Mouse (Mus musculus): ENCODE results near the gene Misp. TPM values are rescaled to one million over a fixed set of nuclear protein-coding genes. Genes with fewer than 3 reads are reported as not detected.

Misp gene
- polyA plus RNA-seq, 1 experiment from 2014 or later, result 0.28 TPM

- no peak overlapping the region for H3K4me3 ChIP-seq (replicated peaks)
- H3K27me3 ChIP-seq, result no peaks in the 10 kb centered on the region
- H3K9ac ChIP-seq (replicated peaks), result no peak overlapping the region
- no peak overlapping the region for H3K4me2 ChIP-seq
- no peak for ATAC-seq (ENCODE audit: insufficient number of reproducible peaks, insufficient read depth, low FRiP score, low TSS enrichment, low read depth)
- H3K36me3 ChIP-seq, result peaks cover 15% of the 10 kb centered on the region; the same call in 1 of the 2 replicates
- H3K9me3 ChIP-seq, result 0 out of 2 replicates have a peak, but pooled peaks cover 3% of the 10 kb centered on the region
- WGBS, result 91% methylated on average over 3 of the region's 3 CpGs
- no peak overlapping the region for H3K27ac ChIP-seq
- H3K4me1 ChIP-seq (replicated peaks), result peaks cover 31% of the 10 kb centered on the region
Measured at GRCm38 (mm10) chr10:79795905-79796304, 24.9 kb upstream of the Misp start.

DNA sequence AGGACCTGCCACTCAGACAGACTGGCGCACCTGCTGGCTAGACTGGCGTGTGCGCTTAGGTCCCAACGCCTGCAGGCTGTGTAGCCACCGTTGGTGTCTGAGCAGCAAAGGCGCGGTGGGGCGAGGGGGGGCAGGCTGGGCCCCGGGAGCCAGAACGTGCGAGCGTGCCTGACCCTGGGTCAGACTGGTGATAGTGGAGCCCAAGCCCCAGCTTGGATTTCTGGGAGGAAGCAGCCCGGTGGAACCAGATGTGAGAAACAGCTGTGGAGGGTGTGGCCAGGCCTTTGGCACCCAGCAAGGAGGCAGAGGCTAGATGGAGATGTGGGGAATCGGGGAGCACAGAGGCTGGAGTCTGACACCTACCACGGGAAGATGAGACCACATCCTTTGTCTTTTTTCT, 23.5 kb upstream of the Misp start:
- no peak for ATAC-seq (ENCODE audit: insufficient number of reproducible peaks, insufficient read depth, low FRiP score, low TSS enrichment, low read depth)
- Histone ChIP-seq H3K9me3 (0 out of 2 replicates have a peak, but pooled peaks cover 3% of the 10 kb centered on the region), H3K4me1 (replicated peaks) (peaks cover 39% of the 10 kb centered on the region), H3K9ac (replicated peaks) (no peak overlapping the region), H3K4me3 (replicated peaks) (no peak overlapping the region), H3K4me2 (no peak overlapping the region), H3K27me3 (no peaks in the 10 kb centered on the region), H3K27ac (no peak overlapping the region), H3K36me3 (peaks cover 15% of the 10 kb centered on the region; the same call in 1 of the 2 replicates)
- 24% methylated on average over 15 of the region's 15 CpGs for WGBS

DNA sequence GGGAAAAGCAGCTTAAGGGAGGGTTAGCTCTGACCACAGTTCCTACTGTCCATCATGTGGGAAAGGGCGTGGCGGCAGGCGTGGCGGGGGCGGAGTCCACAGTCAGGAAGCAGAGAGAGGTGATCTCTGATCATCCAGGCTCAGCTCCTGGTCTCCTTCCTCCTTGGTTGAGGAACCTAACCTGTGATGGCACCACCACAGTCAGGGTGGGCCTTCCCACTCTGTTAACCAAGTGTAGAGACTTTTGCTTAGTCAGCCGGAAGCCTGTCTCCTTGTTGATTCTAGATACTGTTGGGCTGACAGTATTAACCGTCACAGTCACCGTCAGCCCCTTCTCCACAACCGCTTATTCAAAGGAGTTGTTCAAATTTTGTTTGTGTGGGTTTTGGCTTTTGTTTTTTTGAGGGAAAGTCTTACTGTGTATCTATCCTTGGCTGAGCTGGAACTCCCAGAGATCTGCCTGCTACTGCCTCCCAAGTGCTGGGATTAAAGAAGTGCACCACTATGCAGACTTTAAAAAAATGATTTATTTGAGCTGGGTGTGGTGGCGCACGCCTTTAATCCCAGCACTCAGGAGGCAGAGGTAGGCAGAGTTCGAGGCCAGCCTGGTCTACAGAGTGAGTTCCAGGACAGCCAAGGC, 22.4 kb upstream of the Misp start:
- Histone ChIP-seq H3K36me3 (peaks cover 15% of the 10 kb centered on the region; the same call in 1 of the 2 replicates), H3K27me3 (no peaks in the 10 kb centered on the region), H3K4me2 (no peak overlapping the region), H3K9me3 (0 out of 2 replicates have a peak, but pooled peaks cover 3% of the 10 kb centered on the region), H3K4me3 (replicated peaks) (no peak overlapping the region), H3K27ac (no peak overlapping the region), H3K4me1 (replicated peaks) (peaks cover 45% of the 10 kb centered on the region), H3K9ac (replicated peaks) (no peak overlapping the region)
- 95% methylated on average over 12 of the region's 12 CpGs for WGBS
- no peak for ATAC-seq (ENCODE audit: insufficient number of reproducible peaks, insufficient read depth, low FRiP score, low TSS enrichment, low read depth)

- Histone ChIP-seq H3K27me3 (no peaks in the 10 kb centered on the region), H3K9ac (replicated peaks) (no peak overlapping the region), H3K36me3 (peaks cover 15% of the 10 kb centered on the region; the same call in 1 of the 2 replicates), H3K4me3 (replicated peaks) (no peak overlapping the region), H3K9me3 (0 out of 2 replicates have a peak, but pooled peaks cover 3% of the 10 kb centered on the region), H3K4me1 (replicated peaks) (peaks cover 55% of the 10 kb centered on the region), H3K4me2 (no peak overlapping the region), H3K27ac (peak overlapping the region; percentile 59)
- no peak for ATAC-seq (ENCODE audit: insufficient number of reproducible peaks, insufficient read depth, low FRiP score, low TSS enrichment, low read depth)
- WGBS, result 79% methylated on average over 11 of the region's 11 CpGs
Measured at GRCm38 (mm10) chr10:79800508-79800907, 20.3 kb upstream of the Misp start.

DNA sequence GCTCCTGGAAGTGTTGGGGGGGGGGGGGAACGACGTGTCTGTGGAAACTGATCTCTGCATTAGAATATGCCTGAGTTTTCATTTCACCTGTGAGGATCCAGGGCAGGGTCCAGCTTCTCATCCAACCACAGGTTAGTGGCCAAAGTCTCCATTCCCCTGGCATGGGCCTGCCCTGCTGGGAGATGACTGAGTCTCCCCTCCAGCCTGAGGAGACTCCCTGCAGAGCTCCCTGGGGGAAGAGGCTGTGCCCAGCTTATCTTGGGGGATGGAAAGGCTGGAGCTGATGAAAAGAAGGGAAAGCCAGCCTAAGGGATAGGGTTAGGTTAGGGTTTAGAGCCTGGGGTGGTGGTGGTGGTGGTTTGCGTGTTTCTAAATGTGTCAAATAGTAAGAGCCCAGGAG, 19.0 kb upstream of the Misp start:
- ATAC-seq (ENCODE audit: insufficient number of reproducible peaks, insufficient read depth, low FRiP score, low TSS enrichment, low read depth), result no peak
- Histone ChIP-seq H3K9ac (replicated peaks) (peak overlapping the region; percentile 9; the same call in 1 of the 2 replicates), H3K27me3 (no peaks in the 10 kb centered on the region), H3K27ac (peak overlapping the region; percentile 18; the same call in 1 of the 2 replicates), H3K4me3 (replicated peaks) (no peak overlapping the region), H3K4me1 (replicated peaks) (peaks cover 54% of the 10 kb centered on the region), H3K4me2 (no peak overlapping the region), H3K36me3 (peaks cover 11% of the 10 kb centered on the region; the same call in 1 of the 2 replicates), H3K9me3 (no peaks in the 10 kb centered on the region)
- WGBS, result 45% methylated on average over 2 of the region's 3 CpGs

DNA sequence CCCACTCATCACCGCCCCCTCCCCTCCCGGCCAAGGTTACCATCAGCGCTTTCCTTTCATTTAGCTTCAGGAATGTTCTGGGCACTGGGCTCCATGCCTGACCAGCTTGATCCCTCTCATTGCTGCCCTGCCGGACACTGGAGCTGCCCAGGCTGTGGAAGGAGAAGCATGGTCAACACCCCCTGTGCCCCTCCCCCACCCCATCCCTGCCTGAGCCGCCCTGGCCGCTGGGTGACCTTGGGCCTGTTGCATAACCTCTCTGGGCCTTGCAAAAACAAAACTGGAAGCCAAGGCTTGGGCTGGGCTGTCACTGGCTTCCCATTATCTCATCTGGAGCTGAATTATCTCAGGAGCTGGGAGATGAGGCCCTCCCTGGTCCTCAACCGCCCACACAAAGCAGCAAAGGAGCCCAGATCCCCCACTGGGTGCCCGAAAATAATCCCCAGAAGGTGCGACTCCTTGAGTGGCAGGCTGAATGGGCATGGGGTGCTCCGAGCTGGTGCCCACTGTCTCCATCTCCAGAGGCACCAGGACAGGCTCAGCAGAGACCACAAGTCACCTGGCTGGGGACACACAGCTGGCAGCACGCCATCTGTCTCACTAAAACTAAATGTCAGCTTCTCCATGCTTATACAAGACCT, 18.3 kb upstream of the Misp start:
- no peak for ATAC-seq (ENCODE audit: insufficient number of reproducible peaks, insufficient read depth, low FRiP score, low TSS enrichment, low read depth)
- Histone ChIP-seq H3K4me1 (replicated peaks) (peaks cover 48% of the 10 kb centered on the region), H3K27me3 (no peaks in the 10 kb centered on the region), H3K4me3 (replicated peaks) (no peak overlapping the region), H3K9ac (replicated peaks) (0 out of 2 replicates have a peak overlapping the region, but pooled peaks have one; percentile 9), H3K9me3 (no peaks in the 10 kb centered on the region), H3K36me3 (peaks cover 16% of the 10 kb centered on the region), H3K4me2 (no peak overlapping the region), H3K27ac (peak overlapping the region; percentile 62; the same call in 1 of the 2 replicates)
- WGBS, result 59% methylated on average over 11 of the region's 11 CpGs

- Histone ChIP-seq H3K4me3 (replicated peaks) (peak overlapping the region; percentile 30), H3K4me2 (peak overlapping the region; percentile 57), H3K27ac (peak overlapping the region; percentile 62), H3K27me3 (no peaks in the 10 kb centered on the region), H3K9ac (replicated peaks) (peak overlapping the region; percentile 23; the same call in 1 of the 2 replicates), H3K4me1 (replicated peaks) (peaks cover 52% of the 10 kb centered on the region), H3K9me3 (no peaks in the 10 kb centered on the region), H3K36me3 (peaks cover 29% of the 10 kb centered on the region)
- 6% methylated on average over 29 of the region's 29 CpGs for WGBS
- ATAC-seq (ENCODE audit: insufficient number of reproducible peaks, insufficient read depth, low FRiP score, low TSS enrichment, low read depth), result peak; percentile 81
Measured at GRCm38 (mm10) chr10:79803716-79804323, 17.0 kb upstream of the Misp start.

GRCm38 (mm10) chr10:79805636-79806035, 15.2 kb upstream of the Misp start:
- no peak overlapping the region for H3K4me3 ChIP-seq (replicated peaks)
- H3K4me1 ChIP-seq (replicated peaks), result peaks cover 46% of the 10 kb centered on the region
- no peaks in the 10 kb centered on the region for H3K27me3 ChIP-seq
- no peaks in the 10 kb centered on the region for H3K9me3 ChIP-seq
- H3K36me3 ChIP-seq, result peaks cover 38% of the 10 kb centered on the region
- no peak for ATAC-seq (ENCODE audit: insufficient number of reproducible peaks, insufficient read depth, low FRiP score, low TSS enrichment, low read depth)
- no peak overlapping the region for H3K9ac ChIP-seq (replicated peaks)
- 0 out of 2 replicates have a peak overlapping the region, but pooled peaks have one; percentile 23 for H3K27ac ChIP-seq
- 65% methylated on average over 11 of the region's 11 CpGs for WGBS
- H3K4me2 ChIP-seq, result no peak overlapping the region

DNA sequence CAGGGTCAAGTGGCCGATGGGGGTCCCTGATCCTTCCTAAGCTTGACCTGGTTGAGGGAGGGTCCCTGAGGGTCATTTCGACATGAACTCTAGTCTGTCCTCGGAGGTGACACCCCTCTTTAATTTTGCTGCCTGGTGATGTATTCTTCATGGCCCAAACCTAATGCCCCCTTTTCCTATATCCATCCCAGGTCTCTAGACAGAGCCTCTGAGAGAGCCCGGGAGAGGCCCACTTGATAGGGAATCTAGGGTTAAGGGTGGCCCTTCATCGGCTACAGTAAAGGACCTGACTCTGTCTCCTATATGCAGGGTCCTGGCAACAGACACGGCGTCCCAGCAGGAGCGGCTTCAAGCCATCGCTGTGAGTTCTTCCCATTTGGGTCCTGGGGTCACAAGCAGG, 14.5 kb upstream of the Misp start:
- H3K36me3 ChIP-seq, result peaks cover 45% of the 10 kb centered on the region
- H3K27me3 ChIP-seq, result no peaks in the 10 kb centered on the region
- no peak overlapping the region for H3K4me2 ChIP-seq
- ATAC-seq (ENCODE audit: insufficient number of reproducible peaks, insufficient read depth, low FRiP score, low TSS enrichment, low read depth), result no peak
- H3K9ac ChIP-seq (replicated peaks), result no peak overlapping the region
- 91% methylated on average over 9 of the region's 9 CpGs for WGBS
- 0 out of 2 replicates have a peak overlapping the region, but pooled peaks have one; percentile 23 for H3K27ac ChIP-seq
- peaks cover 46% of the 10 kb centered on the region for H3K4me1 ChIP-seq (replicated peaks)
- H3K4me3 ChIP-seq (replicated peaks), result no peak overlapping the region
- no peaks in the 10 kb centered on the region for H3K9me3 ChIP-seq

DNA sequence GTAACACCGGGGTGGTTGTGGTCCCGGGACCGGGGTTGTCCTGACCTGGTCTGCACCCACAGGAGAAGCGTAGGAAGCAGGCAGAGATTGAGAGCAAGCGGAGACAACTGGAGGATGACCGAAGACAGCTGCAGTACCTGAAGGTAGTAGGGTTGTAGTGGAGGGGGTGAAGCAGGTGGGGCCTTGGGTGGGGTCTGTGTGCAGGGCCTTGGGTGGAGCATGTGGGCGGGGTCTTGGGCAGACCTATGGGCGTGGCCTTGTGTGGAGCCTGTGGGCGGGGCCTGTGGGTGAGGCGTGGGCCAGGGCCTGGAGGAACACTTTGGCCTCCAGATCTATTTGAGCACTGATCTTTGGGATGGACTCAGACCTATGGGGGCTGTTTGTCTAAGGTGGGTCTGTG, 13.8 kb upstream of the Misp start:
- H3K27ac ChIP-seq, result 0 out of 2 replicates have a peak overlapping the region, but pooled peaks have one; percentile 9
- H3K9me3 ChIP-seq, result no peaks in the 10 kb centered on the region
- no peak overlapping the region for H3K4me2 ChIP-seq
- H3K9ac ChIP-seq (replicated peaks), result no peak overlapping the region
- H3K27me3 ChIP-seq, result no peaks in the 10 kb centered on the region
- WGBS, result 80% methylated on average over 10 of the region's 10 CpGs
- ATAC-seq (ENCODE audit: insufficient number of reproducible peaks, insufficient read depth, low FRiP score, low TSS enrichment, low read depth), result no peak
- peaks cover 51% of the 10 kb centered on the region for H3K36me3 ChIP-seq
- H3K4me3 ChIP-seq (replicated peaks), result no peak overlapping the region
- H3K4me1 ChIP-seq (replicated peaks), result peaks cover 42% of the 10 kb centered on the region

DNA sequence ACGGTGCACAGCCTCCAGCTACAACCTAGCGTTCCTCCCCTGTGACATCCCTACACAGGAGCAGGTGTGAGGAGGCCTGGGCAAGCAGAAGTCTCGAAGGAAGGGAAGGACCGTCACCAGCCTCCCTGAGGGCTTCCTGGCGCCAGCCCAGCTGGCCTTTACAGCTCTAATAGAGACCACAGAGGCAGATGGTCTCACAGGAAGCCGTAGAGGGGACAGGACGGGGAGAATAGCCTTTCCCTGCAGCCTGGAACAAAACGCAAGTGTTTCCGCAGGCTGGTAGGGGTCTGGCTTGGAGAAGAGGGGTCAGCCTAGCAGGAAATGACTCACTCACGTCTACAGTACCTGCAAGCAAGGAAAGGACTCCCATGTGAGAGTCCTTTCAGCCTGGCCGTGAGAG, 13.0 kb upstream of the Misp start:
- Histone ChIP-seq H3K9ac (replicated peaks) (peak overlapping the region; percentile 2; the same call in 1 of the 2 replicates), H3K4me1 (replicated peaks) (peaks cover 33% of the 10 kb centered on the region), H3K9me3 (no peaks in the 10 kb centered on the region), H3K36me3 (peaks cover 56% of the 10 kb centered on the region), H3K27ac (peak overlapping the region; percentile 9; the same call in 1 of the 2 replicates), H3K4me2 (no peak overlapping the region), H3K4me3 (replicated peaks) (no peak overlapping the region), H3K27me3 (no peaks in the 10 kb centered on the region)
- 54% methylated on average over 11 of the region's 11 CpGs for WGBS
- no peak for ATAC-seq (ENCODE audit: insufficient number of reproducible peaks, insufficient read depth, low FRiP score, low TSS enrichment, low read depth)

Measured in limb, embryonic 12.5 days (tissue).